Mouse (Mus musculus) adrenal gland, adult 2 months (tissue): ENCODE measurements around the gene Tbc1d20. TPM values are rescaled to one million over a fixed set of nuclear protein-coding genes. Genes with fewer than 3 reads are reported as not detected.
"Not testable (repeated sequence)": the region's sequence is repeated elsewhere in the genome, so short reads cannot be mapped to it uniquely, and the experiment has no call there.

ENCODE experiments used
- DNase-seq: peaks from one replicate; pipeline ENCODE4 v3.0.0; 2021
- long read RNA-seq: library from polyadenylated mRNA; stranded (forward); transcript quantifications from one replicate; pipeline ENCODE4 v2.0.0, GENCODE M21; 2021
- polyA plus RNA-seq: library from polyadenylated mRNA; depleted of rRNA; stranded (reverse); fragments of >200 nt; gene quantifications from 2 replicates; pipeline ENCODE4 v1.2.3, GENCODE M21; 2012; rRNA removed
- total RNA-seq, 2 experiments: library from RNA; stranded (reverse); gene quantifications; 2 replicates each; pipeline ENCODE4 v1.2.3; 2021

Tbc1d20 gene
- 100 to 1,000 TPM; 121 to 162 TPM for total RNA-seq
- polyA plus RNA-seq: 63.3 and 69.8 TPM in 2 replicates
- long read RNA-seq, transcript Tbc1d20-201 (8 exons, 3,386 nt): major isoform, 60 of 88 reads
- long read RNA-seq, partial matches to known transcripts: 20 of 88 reads
- long read RNA-seq, other reads (novel, unspliced or antisense): 8 of 88 reads

DNA sequence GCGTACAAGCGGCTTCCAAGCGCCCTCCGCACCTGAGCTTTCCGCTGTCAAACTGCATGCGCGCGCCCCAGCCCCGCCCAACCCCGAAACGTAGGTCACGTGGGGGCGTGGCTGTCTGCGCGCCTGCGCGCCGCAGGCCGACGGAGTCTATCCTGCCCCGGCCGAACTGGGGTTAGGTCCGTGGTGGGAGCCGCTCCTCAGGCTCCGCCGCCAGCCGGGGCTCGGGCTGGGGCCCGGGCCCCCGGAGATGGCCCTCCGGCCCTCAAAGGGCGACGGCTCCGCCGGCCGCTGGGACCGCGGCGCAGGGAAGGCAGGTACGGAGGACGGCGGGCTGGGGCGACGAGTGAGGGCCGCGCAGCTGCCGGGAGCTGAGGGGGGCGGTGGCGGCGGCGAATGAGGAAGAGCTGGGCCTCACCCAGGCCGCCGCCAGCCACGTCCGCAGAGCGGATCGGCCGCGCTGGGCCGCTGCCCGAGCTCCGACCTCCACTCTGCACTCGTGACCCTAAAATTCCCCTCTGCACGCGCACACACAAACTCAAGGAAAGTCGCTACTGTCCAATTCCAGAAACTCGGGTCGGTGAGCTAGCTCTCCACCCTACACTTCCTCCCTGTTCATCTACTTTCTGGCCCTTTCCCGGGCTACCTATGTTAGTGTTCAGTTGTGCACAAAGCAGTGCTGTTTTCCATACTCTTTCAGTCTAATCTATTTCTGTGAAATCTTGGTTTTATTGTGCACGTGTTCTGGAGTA is at the start of gene Tbc1d20:
TSS of gene Tbc1d20 (plus strand) at position 102 of the 749 bp plus-strand sequence.
- peak; percentile 95 for DNase-seq

- DNase-seq: no peak
Measured at GRCm38 (mm10) chr2:152247213-152247612, 46.4 kb upstream of the Tbc1d20 start.

DNA sequence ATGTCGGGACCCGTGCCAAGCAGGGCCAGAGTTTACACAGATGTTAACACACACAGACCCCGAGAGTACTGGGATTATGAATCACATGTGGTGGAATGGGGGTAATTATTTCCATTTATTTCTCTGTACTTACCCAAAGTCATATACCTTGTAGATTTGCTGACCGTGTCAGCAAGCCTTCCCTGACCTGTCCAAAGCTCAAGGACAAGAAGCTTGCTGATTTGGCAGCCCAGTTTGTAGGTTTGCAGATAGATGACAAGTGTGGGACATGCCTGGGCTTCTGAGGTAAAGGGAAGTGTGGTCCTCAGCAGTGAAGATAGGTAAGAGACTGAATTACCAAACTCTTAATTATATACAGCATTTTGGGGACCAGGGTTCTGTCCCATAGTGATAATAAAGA is 43.1 kb upstream of the Tbc1d20 start:
- DNase-seq: no peak

GRCm38 (mm10) chr2:152259739-152260138 is 33.9 kb upstream of the Tbc1d20 start:
- no peak for DNase-seq

DNA sequence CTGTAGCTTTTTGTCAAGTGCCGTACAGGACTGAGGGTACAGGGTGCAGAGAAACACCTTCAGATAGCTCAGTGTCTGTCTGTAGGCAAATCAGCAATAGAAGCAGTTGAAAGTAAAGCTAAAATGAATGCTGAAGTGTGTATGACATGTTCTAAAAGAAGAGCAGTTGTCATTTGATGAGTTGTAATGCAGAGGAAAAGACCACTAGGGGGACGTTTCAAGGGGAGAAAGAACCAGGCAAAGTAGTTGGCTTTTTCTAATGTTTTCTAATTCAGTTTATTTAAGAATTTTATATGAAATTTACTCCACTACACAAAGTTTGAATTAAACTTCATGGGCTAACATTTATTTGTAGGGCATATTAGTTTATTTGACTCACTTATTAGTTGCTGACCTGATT is 20.0 kb upstream of the Tbc1d20 start:
- DNase-seq: no peak

GRCm38 (mm10) chr2:152281407-152281806 is 12.2 kb upstream of the Tbc1d20 start:
- DNase-seq: no peak

DNA sequence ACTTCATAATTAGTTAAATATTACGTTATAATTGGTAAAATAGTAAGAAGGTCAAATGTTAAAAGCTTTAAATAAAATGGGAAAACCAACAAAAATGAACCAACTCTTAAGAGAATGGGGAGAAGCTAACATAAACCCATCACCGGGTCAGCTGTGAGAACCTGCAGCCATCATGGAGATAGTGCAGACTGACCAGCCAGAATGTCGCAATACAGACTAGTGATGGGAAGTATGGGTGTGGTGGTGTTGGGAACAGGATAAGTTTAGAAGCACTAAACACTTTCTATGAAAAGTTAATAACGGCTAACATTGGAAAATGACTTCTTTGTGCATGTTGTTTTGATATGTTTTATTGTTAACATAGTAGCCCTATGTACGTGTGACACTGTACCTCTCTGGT is 6.1 kb upstream of the Tbc1d20 start:
- DNase-seq: no peak

GRCm38 (mm10) chr2:152288046-152288445 is 5.6 kb upstream of the Tbc1d20 start:
- DNase-seq: no peak

DNA sequence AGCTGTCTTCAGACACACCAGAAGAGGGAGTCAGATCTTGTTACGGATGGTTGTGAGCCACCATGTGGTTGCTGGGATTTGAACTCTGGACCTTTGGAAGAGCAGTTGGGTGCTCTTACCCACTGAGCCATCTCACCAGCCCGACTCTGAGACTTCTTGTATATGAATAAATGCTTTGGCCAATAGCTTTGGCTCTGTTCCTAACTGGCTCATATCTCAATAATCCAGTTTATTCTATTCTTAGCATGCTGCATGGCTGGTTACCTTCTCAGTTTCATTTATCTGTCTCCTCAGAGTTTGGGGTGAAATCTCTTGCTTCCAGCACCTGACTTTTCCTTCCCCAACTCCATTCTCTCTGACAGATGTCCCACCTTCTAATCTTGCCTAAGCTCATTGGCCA is 4.0 kb upstream of the Tbc1d20 start:
- DNase-seq: not testable (repeated sequence)

- DNase-seq: no peak
Measured at GRCm38 (mm10) chr2:152292475-152292874, 1.2 kb upstream of the Tbc1d20 start.

GRCm38 (mm10) chr2:152293179-152293726 is 375 bp upstream of the Tbc1d20 start:
- no peak for DNase-seq

GRCm38 (mm10) chr2:152294541-152294940 is 913 bp downstream of the Tbc1d20 start:
- peak; percentile 36 for DNase-seq

- no peak for DNase-seq
Measured at GRCm38 (mm10) chr2:152302862-152303261, 9.2 kb downstream of the Tbc1d20 start.

DNA sequence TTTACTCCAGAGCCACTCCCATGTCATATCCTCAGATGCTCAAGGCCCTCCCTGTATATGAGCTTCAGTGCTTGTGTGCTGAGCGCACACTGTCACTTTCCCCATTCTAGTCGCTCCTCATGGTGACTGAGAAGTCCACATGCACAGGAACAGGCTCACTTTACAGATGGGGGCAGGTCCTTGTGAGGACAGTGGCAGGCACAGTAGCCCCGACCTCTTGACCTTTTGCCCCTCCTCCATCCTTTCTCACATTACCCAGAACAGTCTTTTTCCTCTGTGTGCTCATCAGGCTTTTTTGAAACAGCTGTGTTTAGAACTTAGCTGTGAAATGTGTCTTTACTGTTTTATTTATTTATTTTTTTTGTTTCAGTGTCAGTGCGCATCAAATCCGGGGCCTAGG is 10.2 kb downstream of the Tbc1d20 start:
- no peak for DNase-seq

- no peak for DNase-seq
Measured at GRCm38 (mm10) chr2:152305480-152305879, 11.9 kb downstream of the Tbc1d20 start.

DNA sequence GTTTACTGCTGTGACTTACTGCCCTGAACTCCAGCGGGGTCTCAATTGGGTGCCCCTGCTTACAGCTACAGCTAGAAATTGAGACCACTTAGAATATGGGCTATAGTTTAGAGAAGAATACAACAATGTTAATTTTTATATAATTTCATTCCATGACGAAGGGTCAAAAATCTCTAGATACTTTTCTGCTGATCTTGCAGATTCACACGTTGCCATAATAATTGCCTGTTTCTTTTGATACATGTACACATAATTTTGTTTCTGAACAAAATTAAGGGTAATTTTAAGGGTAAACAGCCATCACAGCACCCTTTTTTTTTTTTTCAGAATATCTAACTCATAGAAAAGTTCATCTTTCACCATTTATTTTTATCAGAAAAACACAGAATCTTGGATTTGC is 13.6 kb downstream of the Tbc1d20 start:
- no peak for DNase-seq

GRCm38 (mm10) chr2:152312996-152313395 is 19.4 kb downstream of the Tbc1d20 start:
- DNase-seq: peak; percentile 46

GRCm38 (mm10) chr2:152313926-152314325 is 20.3 kb downstream of the Tbc1d20 start:
- no peak for DNase-seq

GRCm38 (mm10) chr2:152317054-152317453 is 23.4 kb downstream of the Tbc1d20 start:
- peak; percentile 69 for DNase-seq

DNA sequence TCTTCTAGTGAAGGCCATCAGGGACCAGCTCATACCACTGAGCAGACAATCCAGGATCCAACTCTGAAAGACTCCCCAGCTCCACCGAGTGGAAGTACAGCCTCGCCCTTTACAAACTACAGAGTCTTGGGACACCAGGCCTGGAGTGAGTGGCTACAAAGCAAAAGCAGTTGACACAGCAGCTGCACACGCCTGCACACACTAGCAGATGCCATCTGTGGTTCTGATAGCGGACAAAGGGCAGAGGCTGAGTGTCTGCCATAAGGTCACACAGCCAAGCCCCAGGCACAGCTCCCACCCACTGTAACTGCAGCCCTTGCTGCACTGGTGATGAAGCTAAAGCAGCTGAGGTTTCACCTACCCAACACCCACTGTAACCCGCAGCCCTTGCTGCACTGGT is 27.9 kb downstream of the Tbc1d20 start:
- no peak for DNase-seq

GRCm38 (mm10) chr2:152322198-152322597 is 28.6 kb downstream of the Tbc1d20 start:
- no peak for DNase-seq

- DNase-seq: peak; percentile 78
Measured at GRCm38 (mm10) chr2:152323971-152324370, 30.3 kb downstream of the Tbc1d20 start.

GRCm38 (mm10) chr2:152324842-152325241 is 31.2 kb downstream of the Tbc1d20 start:
- peak; percentile 67 for DNase-seq

- no peak for DNase-seq
Measured at GRCm38 (mm10) chr2:152326157-152326556, 32.5 kb downstream of the Tbc1d20 start.
